Mouse (Mus musculus): ENCODE results near the gene Mrs2. TPM values are rescaled to one million over a fixed set of nuclear protein-coding genes. Genes with fewer than 3 reads are reported as not detected.

Mrs2 gene
- total RNA-seq, 2 experiments from 2014 or later = 60.4 to 62.3 TPM

GRCm38 (mm10) chr13:24939472-24939871 is 80.7 kb downstream of the Mrs2 start:
- intact Hi-C loops (cut with DNase I) = loop anchor here (5.0 kb wide), 1 partner anchor 173 kb away; no protein-coding TSS in a partner anchor
- DNase-seq (ENCODE audit: low spot score in 2 of 2) = no peak

GRCm38 (mm10) chr13:24938683-24939082 is 81.5 kb downstream of the Mrs2 start:
- intact Hi-C loops (cut with DNase I) = loop anchor here (1.0 to 5.0 kb wide), 2 partner anchors 50 to 174 kb away; no protein-coding TSS in a partner anchor
- peak; percentile 83 to 85 for DNase-seq (ENCODE audit: low spot score in 2 of 2)

GRCm38 (mm10) chr13:24937839-24938166 is 82.4 kb downstream of the Mrs2 start:
- intact Hi-C loops (cut with DNase I) = loop anchor here (1.0 to 5.0 kb wide), 2 partner anchors 50 to 174 kb away; no protein-coding TSS in a partner anchor
- peak in 1 of 2 experiments; percentile 10 for DNase-seq (ENCODE audit: low spot score in 2 of 2)

Other genes starting within 250 kb of the Mrs2 start
- 100 to 1,000 TPM; 172 to 188 TPM for gene BC005537, start 218.7 kb downstream of the Mrs2 start, total RNA-seq (2021)
- 10 to 100 TPM; 66.2 to 71.8 TPM for gene Acot13, start 188.8 kb downstream of the Mrs2 start, total RNA-seq (2021)
- 10 to 100 TPM; 18.7 to 20.9 TPM for gene Tdp2, start 188.7 kb downstream of the Mrs2 start, total RNA-seq (2021)
- 10 to 100 TPM; 34.0 to 34.1 TPM for gene D130043K22Rik, start 175.2 kb downstream of the Mrs2 start, total RNA-seq (2021)
- 10 to 100 TPM; 67.1 to 71.3 TPM for gene Aldh5a1, start 82.7 kb downstream of the Mrs2 start, total RNA-seq (2021)
- gene Gpld1, start 77.2 kb downstream of the Mrs2 start, total RNA-seq (2021) = 10 to 100 TPM; 13.1 to 14.6 TPM
- 1 to 10 TPM; 3.5 to 8.5 TPM for gene Dcdc2a, start 35.6 kb upstream of the Mrs2 start, total RNA-seq (2021)

Data from left cerebral cortex, postnatal 14 days (tissue).